Mouse (Mus musculus) spleen, adult 2 months (tissue): ENCODE data around the gene Ush2a.

Source experiments
- CTCF ChIP-seq: fragments of 200-500 bp; IDR thresholded peaks from 2 replicates; pipeline ENCODE4 v1.5.1; 2011; ENCODE audit warnings: mild to moderate bottlenecking, inconsistent platforms; ENCODE audit not compliant: insufficient read depth, insufficient read length, insufficient replicate concordance; ENCODE audit errors: extremely low read depth
- POLR2A ChIP-seq: fragments of 200-500 bp; IDR thresholded peaks from 2 replicates; pipeline ENCODE4 v1.6.1; 2011; ENCODE audit warnings: low read depth, low read length, inconsistent platforms

DNA sequence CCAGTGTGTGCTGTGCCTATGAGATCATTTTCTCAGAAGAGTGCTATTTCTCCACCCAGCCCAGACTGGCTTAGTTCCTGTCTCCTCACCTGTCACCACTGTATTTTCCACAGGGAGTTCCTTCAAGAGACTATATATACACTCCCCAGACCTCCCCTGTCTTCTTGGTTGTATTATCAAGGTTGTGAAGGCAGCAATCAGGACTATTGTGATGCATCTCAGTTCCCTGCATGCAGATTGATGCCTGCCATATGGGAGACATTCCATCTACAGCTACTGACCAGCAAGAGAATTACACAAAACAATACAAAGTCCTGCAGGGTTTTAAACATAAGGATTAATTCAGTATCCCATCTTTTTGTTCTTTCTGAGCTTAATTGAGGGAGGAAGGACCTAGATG is 377.8 kb downstream of the Ush2a start:
- TF ChIP-seq CTCF = no peak
- TF ChIP-seq POLR2A = no peak
